Mouse (Mus musculus) limb, embryonic 11.5 days (tissue): Measurements from ENCODE around the gene Fam43b. TPM values are rescaled to one million over a fixed set of nuclear protein-coding genes. Genes with fewer than 3 reads are reported as not detected.

Source experiments
- ATAC-seq: fragments of 200-750 bp; cut with Nextera tagmentation; 2 replicates; pipeline ENCODE4 v1.8.0; 2017; ENCODE audit warnings: low read depth; ENCODE audit not compliant: insufficient number of reproducible peaks, low FRiP score, low TSS enrichment
- DNase-seq: peaks from one replicate; pipeline ENCODE4 v3.0.0-alpha.2; 2015; ENCODE audit warnings: low spot score
- H3K27ac ChIP-seq: fragments of 300-500 bp; sonication (generic); replicated peaks from 2 replicates; pipeline ENCODE4 v1.5.1; 2014; ENCODE audit warnings: low read depth, mild to moderate bottlenecking, low read length
- H3K27me3 ChIP-seq: fragments of 300-500 bp; sonication (generic); 2 replicates; pipeline ENCODE4 v1.6.1; 2014; ENCODE audit warnings: mild to moderate bottlenecking, low read length, mixed read lengths; ENCODE audit not compliant: control insufficient read depth, insufficient read depth
- H3K36me3 ChIP-seq: fragments of 300-500 bp; sonication (generic); 2 replicates; pipeline ENCODE4 v1.6.1; 2014; ENCODE audit warnings: mild to moderate bottlenecking, low read length, moderate library complexity, mixed read lengths; ENCODE audit not compliant: control insufficient read depth, insufficient read depth
- H3K4me1 ChIP-seq: fragments of 300-500 bp; sonication (generic); 2 replicates; pipeline ENCODE4 v1.6.1; 2014; ENCODE audit warnings: low read length, mixed read lengths; ENCODE audit not compliant: control insufficient read depth, insufficient read depth
- H3K4me2 ChIP-seq: fragments of 300-500 bp; sonication (generic); 2 replicates; pipeline ENCODE4 v1.6.1; 2014; ENCODE audit warnings: low read depth, mild to moderate bottlenecking, moderate library complexity; ENCODE audit not compliant: severe bottlenecking
- H3K4me3 ChIP-seq: fragments of 300-500 bp; sonication (generic); 2 replicates; pipeline ENCODE4 v1.5.1; 2014; ENCODE audit warnings: low read depth, low read length
- H3K9ac ChIP-seq: fragments of 300-500 bp; sonication (generic); 2 replicates; pipeline ENCODE4 v1.6.1; 2014; ENCODE audit warnings: mild to moderate bottlenecking, low read length
- H3K9me3 ChIP-seq: fragments of 300-500 bp; sonication (generic); 2 replicates; pipeline ENCODE4 v1.6.1; 2016; ENCODE audit warnings: low read length; ENCODE audit not compliant: control insufficient read depth
- WGBS: fragments of 180-500 bp; shearing (Covaris S2); extraction: QIAGEN DNeasy Blood & Tissue Kit; methylation state at CpG from one replicate; pipeline ENCODE4 v1.1.7; 2014; 5-methylcytosine and 5-hydroxymethylcytosine counted together
- polyA plus RNA-seq: library from polyadenylated mRNA; unstranded; fragments of >200 nt; fragmentation: Nextera tagmentation; extraction: Ambion mirVana; gene quantifications from 2 replicates; pipeline ENCODE4 v1.2.1, GENCODE M21; 2014

The Fam43b gene
- polyA plus RNA-seq, 1 experiment from 2014 or later, result not detected

- Histone ChIP-seq H3K36me3 (no peaks in the 10 kb centered on the region), H3K9me3 (no peaks in the 10 kb centered on the region), H3K4me1 (no peaks in the 10 kb centered on the region), H3K4me3 (no peak overlapping the region), H3K4me2 (no peak overlapping the region), H3K9ac (no peak overlapping the region), H3K27ac (no peak overlapping the region), H3K27me3 (0 out of 2 replicates have a peak, but pooled peaks cover 4% of the 10 kb centered on the region)
- WGBS, result 8% methylated on average over 5 of the region's 5 CpGs
- DNase-seq, result no peak
- no peak for ATAC-seq
These were observed 14.7 kb upstream of the Fam43b start for GRCm38 (mm10) chr4:138411011-138411410.

GRCm38 (mm10) chr4:138407479-138408194, 11.3 kb upstream of the Fam43b start:
- ATAC-seq (no peak), DNase-seq (no peak)
- WGBS, result 83% methylated on average over 12 of the region's 13 CpGs
- no peaks in the 10 kb centered on the region for H3K4me1 ChIP-seq
- 0 out of 2 replicates have a peak, but pooled peaks cover 4% of the 10 kb centered on the region for H3K27me3 ChIP-seq
- no peaks in the 10 kb centered on the region for H3K9me3 ChIP-seq
- H3K36me3 ChIP-seq, result no peaks in the 10 kb centered on the region
- no peak overlapping the region for H3K4me2 ChIP-seq
- no peak overlapping the region for H3K4me3 ChIP-seq
- no peak overlapping the region for H3K9ac ChIP-seq
- H3K27ac ChIP-seq, result no peak overlapping the region

GRCm38 (mm10) chr4:138404806-138405205, 8.5 kb upstream of the Fam43b start:
- Histone ChIP-seq H3K9me3 (no peaks in the 10 kb centered on the region), H3K4me1 (no peaks in the 10 kb centered on the region), H3K9ac (no peak overlapping the region), H3K36me3 (no peaks in the 10 kb centered on the region), H3K4me3 (no peak overlapping the region), H3K4me2 (no peak overlapping the region), H3K27me3 (no peaks in the 10 kb centered on the region), H3K27ac (no peak overlapping the region)
- 6% methylated on average over 2 of the region's 2 CpGs for WGBS
- DNase-seq (peak; percentile 39), ATAC-seq (no peak)

- no peak for ATAC-seq
- DNase-seq, result no peak
- Histone ChIP-seq H3K4me1 (peaks cover 7% of the 10 kb centered on the region), H3K27ac (no peak overlapping the region), H3K4me3 (no peak overlapping the region; the same call in 1 of the 2 replicates), H3K4me2 (peak overlapping the region; percentile 66; the same call in 1 of the 2 replicates), H3K27me3 (peaks cover 57% of the 10 kb centered on the region), H3K36me3 (no peaks in the 10 kb centered on the region), H3K9me3 (no peaks in the 10 kb centered on the region), H3K9ac (no peak overlapping the region)
- 5% methylated on average over 8 of the region's 8 CpGs for WGBS
These were observed 383 bp upstream of the Fam43b start for GRCm38 (mm10) chr4:138396711-138397110.

- peaks cover 57% of the 10 kb centered on the region for H3K27me3 ChIP-seq
- H3K27ac ChIP-seq, result no peak overlapping the region
- ATAC-seq, result 0 out of 2 replicates have a peak, but pooled peaks have one; percentile 44
- H3K9me3 ChIP-seq, result no peaks in the 10 kb centered on the region
- H3K4me2 ChIP-seq, result peak overlapping the region; percentile 66
- peak overlapping the region; percentile 36 for H3K4me3 ChIP-seq
- under 1% methylated on average over 86 of the region's 103 CpGs for WGBS
- H3K36me3 ChIP-seq, result no peaks in the 10 kb centered on the region
- peaks cover 7% of the 10 kb centered on the region for H3K4me1 ChIP-seq
- peak; percentile 48 for DNase-seq
- peak overlapping the region; percentile 32; the same call in 1 of the 2 replicates for H3K9ac ChIP-seq
These were observed 999 bp downstream of the Fam43b start for GRCm38 (mm10) chr4:138395087-138395970.

GRCm38 (mm10) chr4:138393703-138394102, 2.6 kb downstream of the Fam43b start:
- 69% methylated on average over 7 of the region's 7 CpGs for WGBS
- DNase-seq, result no peak
- H3K27me3 ChIP-seq, result peaks cover 57% of the 10 kb centered on the region

GRCm38 (mm10) chr4:138383789-138384188, 12.5 kb downstream of the Fam43b start:
- H3K27me3 ChIP-seq, result no peaks in the 10 kb centered on the region
- no peaks in the 10 kb centered on the region for H3K36me3 ChIP-seq
- H3K4me2 ChIP-seq, result no peak overlapping the region
- no peak overlapping the region for H3K4me3 ChIP-seq
- no peak overlapping the region for H3K9ac ChIP-seq
- DNase-seq, result no peak
- H3K4me1 ChIP-seq, result no peaks in the 10 kb centered on the region
- H3K9me3 ChIP-seq, result no peaks in the 10 kb centered on the region
- 50% methylated on average over 4 of the region's 4 CpGs for WGBS
- no peak overlapping the region for H3K27ac ChIP-seq
- no peak for ATAC-seq

More at GRCm38 (mm10) chr4:138393703-138394102, 2.6 kb downstream of the Fam43b start:
- Histone ChIP-seq H3K4me1 (peaks cover 7% of the 10 kb centered on the region), H3K9me3 (no peaks in the 10 kb centered on the region), H3K4me2 (no peak overlapping the region), H3K4me3 (no peak overlapping the region), H3K27ac (no peak overlapping the region), H3K9ac (no peak overlapping the region), H3K36me3 (no peaks in the 10 kb centered on the region)
- ATAC-seq, result no peak

- no peaks in the 10 kb centered on the region for H3K9me3 ChIP-seq
- no peak overlapping the region for H3K9ac ChIP-seq
- H3K4me1 ChIP-seq, result 0 out of 2 replicates have a peak, but pooled peaks cover under 1% of the 10 kb centered on the region
- WGBS, result 69% methylated on average over 6 of the region's 6 CpGs
- H3K36me3 ChIP-seq, result no peaks in the 10 kb centered on the region
- H3K27me3 ChIP-seq, result no peaks in the 10 kb centered on the region
- H3K4me2 ChIP-seq, result no peak overlapping the region
- no peak overlapping the region for H3K27ac ChIP-seq
- no peak overlapping the region for H3K4me3 ChIP-seq
- DNase-seq (no peak), ATAC-seq (no peak)
These were observed 13.9 kb downstream of the Fam43b start for GRCm38 (mm10) chr4:138382462-138382861.
